Mouse (Mus musculus): Measurements from ENCODE around the gene Klf13.

GRCm38 (mm10) chr7:63930766-63931165, 7.9 kb downstream of the Klf13 start:
- TF ChIP-seq CHD2 (IDR thresholded peaks at IDR 0.05; ENCODE audit: low read length), result no peak
- no peak for TF ChIP-seq POLR2A (IDR thresholded peaks at IDR 0.05; ENCODE audit: low read depth, low read length)
- TF ChIP-seq POLR2AphosphoS2 (IDR thresholded peaks at IDR 0.05; ENCODE audit: low read depth, low read length), result no peak
- TF ChIP-seq CTCF (conservative IDR thresholded peaks at IDR 0.05 in 1 of 2, IDR thresholded peaks at IDR 0.05 in 1 of 2; ENCODE audit: low read depth in 2 of 2, low read length in 2 of 2), result no peak
- TF ChIP-seq EP300 (IDR thresholded peaks at IDR 0.05; ENCODE audit: low read length), result no peak
- no peak for TF ChIP-seq ZNF384 (IDR thresholded peaks at IDR 0.05; ENCODE audit: low read depth, low read length)
- TF ChIP-seq USF1 (IDR thresholded peaks at IDR 0.05; ENCODE audit: low read depth, low read length), result no peak
- no peak for TF ChIP-seq MAFK (IDR thresholded peaks at IDR 0.05; ENCODE audit: insufficient replicate concordance, low read length)
- no peak for TF ChIP-seq RCOR1 (conservative IDR thresholded peaks at IDR 0.05; ENCODE audit: low read depth, low read length)
- no peak for TF ChIP-seq E2F4 (IDR thresholded peaks at IDR 0.05; ENCODE audit: insufficient replicate concordance, low read depth, low read length)
- TF ChIP-seq ETS1 (conservative IDR thresholded peaks at IDR 0.05; ENCODE audit: low read depth, low read length), result no peak

Measured in CH12.LX (cell line).